Mouse (Mus musculus) lung, postnatal 36 days (tissue): ENCODE measurements around the gene Mad1l1.

ENCODE experiments used
- DNase-seq: peaks from one replicate; pipeline ENCODE4 v3.0.0; 2022; ENCODE audit warnings: mixed read lengths

The Mad1l1 gene

GRCm38 (mm10) chr5:140321756-140322575 lies 614 bp upstream of the Mad1l1 start:
- peak; percentile 12 for DNase-seq

- no peak for DNase-seq
These were observed 4.6 kb downstream of the Mad1l1 start for GRCm38 (mm10) chr5:140316716-140317115.

- no peak for DNase-seq
These were observed 13.8 kb downstream of the Mad1l1 start for GRCm38 (mm10) chr5:140307602-140308001.

GRCm38 (mm10) chr5:140306016-140306415 lies 15.3 kb downstream of the Mad1l1 start:
- no peak for DNase-seq

GRCm38 (mm10) chr5:140298291-140298690 lies 23.1 kb downstream of the Mad1l1 start:
- DNase-seq: no peak

GRCm38 (mm10) chr5:140292152-140292551 lies 29.2 kb downstream of the Mad1l1 start:
- DNase-seq: peak; percentile 83

GRCm38 (mm10) chr5:140289161-140289560 lies 32.2 kb downstream of the Mad1l1 start:
- no peak for DNase-seq

- no peak for DNase-seq
These were observed 33.1 kb downstream of the Mad1l1 start for GRCm38 (mm10) chr5:140288287-140288686.

GRCm38 (mm10) chr5:140284761-140285160 lies 36.6 kb downstream of the Mad1l1 start:
- no peak for DNase-seq

- no peak for DNase-seq
These were observed 37.3 kb downstream of the Mad1l1 start for GRCm38 (mm10) chr5:140284011-140284410.

- no peak for DNase-seq
These were observed 38.5 kb downstream of the Mad1l1 start for GRCm38 (mm10) chr5:140282900-140283299.

GRCm38 (mm10) chr5:140282376-140282775 lies 39.0 kb downstream of the Mad1l1 start:
- DNase-seq: peak; percentile 51

- DNase-seq: no peak
These were observed 41.1 kb downstream of the Mad1l1 start for GRCm38 (mm10) chr5:140280205-140280604.

GRCm38 (mm10) chr5:140276779-140277178 lies 44.6 kb downstream of the Mad1l1 start:
- DNase-seq: no peak

- no peak for DNase-seq
These were observed 50.2 kb downstream of the Mad1l1 start for GRCm38 (mm10) chr5:140270976-140271685.

GRCm38 (mm10) chr5:140268396-140268795 lies 53.0 kb downstream of the Mad1l1 start:
- no peak for DNase-seq

GRCm38 (mm10) chr5:140267061-140267460 lies 54.3 kb downstream of the Mad1l1 start:
- no peak for DNase-seq

- peak; percentile 38 for DNase-seq
These were observed 56.4 kb downstream of the Mad1l1 start for GRCm38 (mm10) chr5:140264825-140265575.

GRCm38 (mm10) chr5:140263754-140264749 lies 57.3 kb downstream of the Mad1l1 start:
- DNase-seq: no peak

- no peak for DNase-seq
These were observed 59.0 kb downstream of the Mad1l1 start for GRCm38 (mm10) chr5:140262401-140262800.

- DNase-seq: no peak
These were observed 60.0 kb downstream of the Mad1l1 start for GRCm38 (mm10) chr5:140261313-140261712.

- no peak for DNase-seq
These were observed 62.7 kb downstream of the Mad1l1 start for GRCm38 (mm10) chr5:140258633-140259032.
